Mouse (Mus musculus) liver, embryonic 11.5 days (tissue): Measurements from ENCODE around the gene Igf2. TPM values are rescaled to one million over a fixed set of nuclear protein-coding genes. Genes with fewer than 3 reads are reported as not detected.

Experiments used
- ATAC-seq: fragments of 200-750 bp; cut with Nextera tagmentation; replicated peaks from 2 replicates; pipeline ENCODE4 v1.8.0; 2017; ENCODE audit warnings: moderate number of reproducible peaks, mild to moderate bottlenecking, moderate TSS enrichment, moderate library complexity; ENCODE audit not compliant: low FRiP score
- DNase-seq: peaks from one replicate; pipeline ENCODE4 v3.0.0-alpha.2; 2017; ENCODE audit warnings: low spot score
- H3K27ac ChIP-seq: fragments of 300-500 bp; sonication (generic); 2 replicates; pipeline ENCODE4 v1.5.1; 2014; ENCODE audit warnings: mild to moderate bottlenecking, low read depth, low read length, control low read depth
- H3K27me3 ChIP-seq: fragments of 300-500 bp; sonication (generic); replicated peaks from 2 replicates; pipeline ENCODE4 v1.6.1; 2014; ENCODE audit warnings: low read length, mixed read lengths; ENCODE audit not compliant: control insufficient read depth, insufficient read depth
- H3K36me3 ChIP-seq: fragments of 300-500 bp; sonication (generic); 2 replicates; pipeline ENCODE4 v1.6.1; 2014; ENCODE audit warnings: mild to moderate bottlenecking, low read length, moderate library complexity, mixed read lengths; ENCODE audit not compliant: control insufficient read depth, insufficient read depth
- H3K4me1 ChIP-seq: fragments of 300-500 bp; sonication (generic); replicated peaks from 2 replicates; pipeline ENCODE4 v1.6.1; 2014; ENCODE audit warnings: low read length, mixed read lengths; ENCODE audit not compliant: control insufficient read depth, insufficient read depth
- H3K4me2 ChIP-seq: fragments of 300-500 bp; sonication (generic); 2 replicates; pipeline ENCODE4 v1.6.1; 2014; ENCODE audit warnings: mild to moderate bottlenecking, control low read depth, moderate library complexity
- H3K4me3 ChIP-seq: fragments of 300-500 bp; sonication (generic); 2 replicates; pipeline ENCODE4 v1.5.1; 2014; ENCODE audit warnings: low read depth, low read length, control low read depth
- H3K9ac ChIP-seq: fragments of 300-500 bp; sonication (generic); 2 replicates; pipeline ENCODE4 v1.6.1; 2014; ENCODE audit warnings: low read depth, low read length, control low read depth
- H3K9me3 ChIP-seq: fragments of 300-500 bp; sonication (generic); 2 replicates; pipeline ENCODE4 v1.6.1; 2016; ENCODE audit warnings: low read length, inconsistent platforms, mixed read lengths; ENCODE audit not compliant: control insufficient read depth
- WGBS: fragments of 180-500 bp; shearing (Covaris S2); extraction: QIAGEN DNeasy Blood & Tissue Kit; methylation state at CpG from one replicate; pipeline ENCODE4 v1.1.7; 2014; 5-methylcytosine and 5-hydroxymethylcytosine counted together
- polyA plus RNA-seq: library from polyadenylated mRNA; unstranded; fragments of >200 nt; fragmentation: Nextera tagmentation; extraction: Ambion mirVana; gene quantifications from 2 replicates; pipeline ENCODE4 v1.2.1, GENCODE M21; 2014

The Igf2 gene
- polyA plus RNA-seq, 1 experiment from 2014 or later: 480 TPM

- H3K36me3 ChIP-seq: no peaks in the 10 kb centered on the region; the same call in 1 of the 2 replicates
- H3K9ac ChIP-seq: peak overlapping the region; percentile 46
- peak overlapping the region; percentile 46 for H3K4me3 ChIP-seq
Observed at GRCm38 (mm10) chr7:142656055-142656454, 10.6 kb downstream of the Igf2 start.

GRCm38 (mm10) chr7:142655633-142656032 is 11.0 kb downstream of the Igf2 start:
- peak overlapping the region; percentile 46 for H3K9ac ChIP-seq
- WGBS: 26% methylated on average over 11 of the region's 11 CpGs
- ATAC-seq (no peak), DNase-seq (no peak)
- peak overlapping the region; percentile 52; the same call in 1 of the 2 replicates for H3K27ac ChIP-seq
- peaks cover 87% of the 10 kb centered on the region for H3K27me3 ChIP-seq
- H3K4me1 ChIP-seq: peaks cover 4% of the 10 kb centered on the region; the same call in 1 of the 2 replicates
- H3K4me3 ChIP-seq: peak overlapping the region; percentile 46
- H3K4me2 ChIP-seq: peak overlapping the region; percentile 53
- no peaks in the 10 kb centered on the region for H3K9me3 ChIP-seq
- no peaks in the 10 kb centered on the region; the same call in 1 of the 2 replicates for H3K36me3 ChIP-seq

More at GRCm38 (mm10) chr7:142656055-142656454, 10.6 kb downstream of the Igf2 start:
- DNase-seq (no peak), ATAC-seq (peak; percentile 26; the same call in 1 of the 2 replicates)
- WGBS: 29% methylated on average over 4 of the region's 4 CpGs
- peak overlapping the region; percentile 52; the same call in 1 of the 2 replicates for H3K27ac ChIP-seq
- peak overlapping the region; percentile 53 for H3K4me2 ChIP-seq
- peaks cover 91% of the 10 kb centered on the region for H3K27me3 ChIP-seq
- no peaks in the 10 kb centered on the region for H3K9me3 ChIP-seq
- H3K4me1 ChIP-seq: peaks cover 4% of the 10 kb centered on the region; the same call in 1 of the 2 replicates

- DNase-seq (no peak), ATAC-seq (no peak)
- Histone ChIP-seq H3K27me3 (peaks cover 71% of the 10 kb centered on the region), H3K4me3 (no peak overlapping the region), H3K36me3 (no peaks in the 10 kb centered on the region; the same call in 1 of the 2 replicates), H3K9ac (no peak overlapping the region), H3K9me3 (no peaks in the 10 kb centered on the region), H3K4me2 (peak overlapping the region; percentile 53; the same call in 1 of the 2 replicates), H3K4me1 (no peaks in the 10 kb centered on the region), H3K27ac (peak overlapping the region; percentile 16; the same call in 1 of the 2 replicates)
- 33% methylated on average over 18 of the region's 18 CpGs for WGBS
Observed at GRCm38 (mm10) chr7:142653726-142654125, 12.9 kb downstream of the Igf2 start.

- 45% methylated on average over 6 of the region's 6 CpGs for WGBS
- no peak overlapping the region for H3K4me3 ChIP-seq
- ATAC-seq (no peak), DNase-seq (no peak)
- peaks cover 7% of the 10 kb centered on the region for H3K27me3 ChIP-seq
- no peak overlapping the region for H3K4me2 ChIP-seq
- no peak overlapping the region for H3K27ac ChIP-seq
- H3K36me3 ChIP-seq: no peaks in the 10 kb centered on the region
- 0 out of 2 replicates have a peak overlapping the region, but pooled peaks have one; percentile 5 for H3K9ac ChIP-seq
- no peaks in the 10 kb centered on the region for H3K9me3 ChIP-seq
- H3K4me1 ChIP-seq: peaks cover 9% of the 10 kb centered on the region
Observed at GRCm38 (mm10) chr7:142646676-142647075, 19.9 kb downstream of the Igf2 start.

GRCm38 (mm10) chr7:142645045-142645444 is 21.6 kb downstream of the Igf2 start:
- peaks cover 9% of the 10 kb centered on the region for H3K4me1 ChIP-seq
- no peaks in the 10 kb centered on the region for H3K9me3 ChIP-seq
- 22% methylated on average over 5 of the region's 5 CpGs for WGBS
- no peak overlapping the region for H3K4me2 ChIP-seq
- no peak overlapping the region for H3K4me3 ChIP-seq
- no peak overlapping the region for H3K27ac ChIP-seq
- DNase-seq: no peak
- H3K36me3 ChIP-seq: no peaks in the 10 kb centered on the region
- ATAC-seq: no peak
- no peak overlapping the region for H3K9ac ChIP-seq
- H3K27me3 ChIP-seq: no peaks in the 10 kb centered on the region

GRCm38 (mm10) chr7:142636178-142636577 is 30.4 kb downstream of the Igf2 start:
- ATAC-seq: no peak
- no peak overlapping the region for H3K27ac ChIP-seq

GRCm38 (mm10) chr7:142630691-142631090 is 35.9 kb downstream of the Igf2 start:
- no peak overlapping the region for H3K4me3 ChIP-seq
- no peak overlapping the region for H3K9ac ChIP-seq
- no peaks in the 10 kb centered on the region for H3K9me3 ChIP-seq
- ATAC-seq (no peak), DNase-seq (no peak)
- WGBS: 74% methylated on average over 10 of the region's 10 CpGs
- H3K4me2 ChIP-seq: no peak overlapping the region
- no peaks in the 10 kb centered on the region for H3K4me1 ChIP-seq
- H3K36me3 ChIP-seq: no peaks in the 10 kb centered on the region
- no peak overlapping the region for H3K27ac ChIP-seq
- 0 out of 2 replicates have a peak, but pooled peaks cover 5% of the 10 kb centered on the region for H3K27me3 ChIP-seq

More at GRCm38 (mm10) chr7:142636178-142636577, 30.4 kb downstream of the Igf2 start:
- no peak overlapping the region for H3K4me2 ChIP-seq
- H3K4me1 ChIP-seq: 0 out of 2 replicates have a peak, but pooled peaks cover 2% of the 10 kb centered on the region
- H3K36me3 ChIP-seq: no peaks in the 10 kb centered on the region
- no peaks in the 10 kb centered on the region for H3K9me3 ChIP-seq
- H3K4me3 ChIP-seq: no peak overlapping the region
- no peak overlapping the region for H3K9ac ChIP-seq
- H3K27me3 ChIP-seq: 0 out of 2 replicates have a peak, but pooled peaks cover 5% of the 10 kb centered on the region
- no peak for DNase-seq

- ATAC-seq (no peak), DNase-seq (no peak)
- Histone ChIP-seq H3K4me1 (no peaks in the 10 kb centered on the region), H3K9me3 (no peaks in the 10 kb centered on the region), H3K9ac (no peak overlapping the region), H3K4me3 (no peak overlapping the region), H3K4me2 (no peak overlapping the region), H3K36me3 (no peaks in the 10 kb centered on the region), H3K27me3 (0 out of 2 replicates have a peak, but pooled peaks cover 5% of the 10 kb centered on the region), H3K27ac (no peak overlapping the region)
- 79% methylated on average over 6 of the region's 6 CpGs for WGBS
Observed at GRCm38 (mm10) chr7:142629806-142630205, 36.8 kb downstream of the Igf2 start.

GRCm38 (mm10) chr7:142622180-142622579 is 44.4 kb downstream of the Igf2 start:
- Histone ChIP-seq H3K4me3 (no peak overlapping the region), H3K9ac (no peak overlapping the region), H3K36me3 (no peaks in the 10 kb centered on the region), H3K27me3 (no peaks in the 10 kb centered on the region), H3K4me1 (no peaks in the 10 kb centered on the region), H3K9me3 (no peaks in the 10 kb centered on the region), H3K4me2 (no peak overlapping the region), H3K27ac (no peak overlapping the region)
- WGBS: 68% methylated on average over 4 of the region's 4 CpGs
- DNase-seq (no peak), ATAC-seq (no peak)
